Mouse (Mus musculus) urinary bladder, adult 2 months (tissue): ENCODE results near the gene Fus. TPM values are rescaled to one million over a fixed set of nuclear protein-coding genes. Genes with fewer than 3 reads are reported as not detected.

Source experiments
- DNase-seq: peaks from one replicate; pipeline ENCODE4 v3.0.0; 2022; ENCODE audit warnings: low spot score
- polyA plus RNA-seq: library from polyadenylated mRNA; depleted of rRNA; stranded (reverse); fragments of >200 nt; gene quantifications from 2 replicates; pipeline ENCODE4 v1.2.3, GENCODE M21; 2012

The Fus gene
- polyA plus RNA-seq, 1 experiment: 390 TPM

DNA sequence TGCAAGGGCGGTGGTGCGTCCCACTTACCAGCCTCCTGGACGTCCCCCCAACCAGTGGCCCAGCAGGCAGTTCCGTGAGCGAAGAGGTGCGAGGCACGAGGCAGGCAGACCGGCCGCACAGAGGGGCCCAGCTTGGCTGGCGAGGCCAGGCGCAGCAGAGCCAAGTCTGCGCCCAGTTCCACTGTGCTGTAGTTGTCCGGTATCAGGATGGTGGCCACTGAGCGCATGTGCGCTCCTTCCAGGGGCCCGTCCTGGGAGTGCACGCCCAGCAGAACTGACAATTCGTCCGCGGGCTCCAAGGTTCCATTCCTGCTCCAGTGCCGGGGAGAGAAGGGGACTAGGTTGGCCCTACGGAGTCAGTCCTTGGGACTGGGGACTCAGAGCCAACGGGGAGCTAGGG, 22.6 kb upstream of the Fus start:
- DNase-seq: no peak

- DNase-seq: no peak
Observed at GRCm38 (mm10) chr7:127946470-127947023, 20.7 kb upstream of the Fus start, which contains the start of gene Prss36. Gene Prss36 (minus strand): TSS chr7:127946725.

DNA sequence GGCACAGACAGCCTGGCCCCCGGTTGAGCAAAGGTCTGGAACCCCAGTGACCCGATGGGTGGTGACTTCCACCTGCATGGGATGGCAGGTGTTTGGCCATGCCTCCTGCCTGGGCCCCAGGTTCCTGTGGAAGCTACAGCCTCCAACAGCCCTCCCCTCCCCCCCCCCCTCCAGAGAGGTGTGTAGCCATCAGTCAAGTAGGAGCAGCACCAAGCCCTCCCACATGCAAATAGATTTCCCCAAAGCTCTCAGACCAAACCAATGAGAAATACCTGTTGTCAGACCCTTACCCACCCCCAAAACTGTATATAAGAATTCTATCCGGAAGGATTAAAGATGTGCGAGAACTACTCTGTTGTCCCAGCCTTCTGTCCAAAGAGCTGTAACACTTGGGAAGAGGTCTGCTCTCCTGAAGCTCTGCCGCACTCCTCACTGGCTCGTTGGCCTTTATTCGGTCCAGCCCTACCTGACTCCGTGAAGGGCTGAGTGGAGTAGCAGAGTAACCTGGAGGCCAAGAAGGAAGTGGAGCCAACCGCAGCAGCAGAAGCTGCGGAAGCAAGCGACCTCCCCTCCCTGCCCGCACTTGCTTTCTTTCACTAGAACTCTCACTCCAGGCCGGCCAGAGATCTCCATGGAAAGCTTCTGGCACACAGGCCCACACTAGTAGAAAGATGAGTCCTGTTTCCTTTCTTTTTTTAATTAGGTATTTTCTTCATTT, 14.2 kb upstream of the Fus start:
- no peak for DNase-seq

- DNase-seq: no peak
Observed at GRCm38 (mm10) chr7:127959364-127959763, 7.9 kb upstream of the Fus start.

DNA sequence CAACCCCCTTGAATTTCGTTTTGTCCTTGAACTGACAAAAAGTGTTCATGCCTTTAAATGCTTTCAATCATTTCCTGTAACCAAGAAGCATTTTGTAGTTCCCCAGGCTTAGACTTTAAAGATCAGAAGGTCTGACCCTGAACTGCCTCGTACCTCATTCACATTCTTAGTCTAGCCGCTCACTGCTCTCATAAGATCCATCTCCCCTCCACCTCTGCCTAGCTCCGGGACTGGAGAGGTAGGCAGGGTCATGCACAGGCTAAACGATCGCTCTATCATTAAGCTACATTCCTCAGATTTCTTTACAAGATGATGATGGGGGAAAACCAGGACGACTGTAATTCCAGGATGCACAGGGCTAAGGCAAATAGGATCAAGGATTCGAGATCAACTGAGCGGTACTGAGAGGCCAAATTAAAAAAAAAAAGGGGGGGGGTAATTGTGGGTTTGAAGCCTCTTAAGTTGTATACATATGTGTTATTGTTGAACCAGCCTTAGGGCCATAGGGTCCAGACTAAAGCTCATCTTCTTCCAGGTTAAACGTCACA, 812 bp upstream of the Fus start:
- no peak for DNase-seq

DNA sequence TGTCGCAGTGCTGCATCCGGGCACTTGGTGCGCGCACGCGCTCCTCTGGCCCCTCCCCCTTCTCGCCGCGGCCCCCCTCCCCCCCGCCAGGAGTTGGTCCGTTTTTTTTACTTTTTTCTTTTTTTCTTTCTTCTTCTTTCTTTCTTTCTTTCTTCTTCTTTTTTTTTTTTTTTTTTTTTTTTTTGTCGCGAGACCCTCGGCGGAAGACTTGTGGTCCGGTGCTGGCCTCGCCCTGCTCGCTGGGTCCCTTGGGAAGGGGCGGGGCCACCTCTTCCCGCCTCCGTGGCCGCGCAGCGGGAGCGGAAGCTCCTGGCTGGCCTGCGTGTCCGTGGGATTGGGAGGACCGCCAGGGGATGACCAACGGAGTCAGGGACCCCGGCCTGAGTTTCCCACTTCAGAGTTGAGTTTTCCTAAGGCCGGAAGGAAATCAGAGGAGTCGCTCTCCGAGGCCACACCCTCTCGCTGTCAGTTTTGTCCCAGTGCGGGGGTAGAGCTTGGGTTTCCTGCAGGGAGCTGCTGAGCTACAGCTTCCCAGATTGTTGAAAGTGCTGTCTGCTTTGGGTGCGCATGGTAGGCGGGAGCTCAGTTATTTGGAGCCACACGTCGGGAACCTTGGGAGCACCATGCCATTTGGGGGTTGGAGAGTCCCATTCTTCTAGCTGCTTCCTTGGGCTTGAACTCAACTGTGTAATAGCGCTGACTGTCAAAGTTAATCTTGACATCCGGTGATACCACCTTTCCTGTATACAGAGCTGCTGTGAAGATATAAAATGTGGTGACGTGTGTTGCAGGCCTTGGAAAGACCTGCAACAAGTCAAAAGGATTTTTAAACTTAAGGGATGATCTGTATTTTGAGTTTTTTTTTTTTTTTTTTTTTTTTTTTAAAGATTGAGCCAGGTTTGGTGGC, 918 bp downstream of the Fus start:
- DNase-seq: peak; percentile 66

DNA sequence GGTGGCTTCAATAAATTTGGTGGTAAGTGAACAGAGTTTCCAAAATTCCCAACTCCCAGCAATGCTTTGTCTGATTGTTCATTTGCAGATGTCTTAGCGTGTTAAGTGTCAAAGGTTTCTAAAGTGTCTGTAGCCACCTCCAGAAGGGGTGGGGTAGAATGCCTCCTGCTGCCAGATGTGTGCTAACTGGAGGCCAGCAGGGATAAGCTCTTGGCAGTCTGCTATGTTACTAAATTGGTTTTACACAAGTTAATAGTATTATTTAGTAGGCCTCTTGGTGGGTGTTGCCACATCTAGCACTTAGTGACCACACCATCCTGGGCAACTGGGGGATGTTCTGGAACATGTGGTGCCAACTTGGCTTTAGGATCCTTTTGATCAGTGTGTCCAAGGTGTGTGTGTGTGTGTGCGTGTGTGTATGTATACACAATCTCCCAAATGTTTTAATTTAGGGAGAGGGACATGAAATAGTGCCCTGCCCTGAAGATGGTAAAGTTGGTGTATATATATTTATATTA, 7.2 kb downstream of the Fus start:
- DNase-seq: no peak

GRCm38 (mm10) chr7:127978856-127979255, 11.6 kb downstream of the Fus start:
- DNase-seq: no peak

DNA sequence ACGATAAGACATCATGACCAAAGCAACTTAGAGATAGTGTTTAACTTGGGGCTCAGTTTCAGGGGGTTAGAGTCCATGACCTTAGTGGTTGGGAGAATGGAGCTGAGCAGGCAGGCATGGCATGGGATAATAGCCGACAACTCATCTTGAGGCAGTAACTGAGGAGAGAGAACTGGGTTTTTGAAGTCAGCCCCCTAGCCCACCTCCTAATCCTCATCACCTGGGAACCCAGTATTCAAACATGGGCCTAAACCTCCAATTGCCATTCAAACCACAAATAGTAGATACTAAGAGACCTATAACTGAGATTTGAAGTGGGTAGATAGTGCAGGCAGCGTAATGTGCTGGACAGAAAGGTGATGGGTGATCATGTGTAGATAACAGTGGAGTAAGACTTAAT, 13.3 kb downstream of the Fus start:
- no peak for DNase-seq

DNA sequence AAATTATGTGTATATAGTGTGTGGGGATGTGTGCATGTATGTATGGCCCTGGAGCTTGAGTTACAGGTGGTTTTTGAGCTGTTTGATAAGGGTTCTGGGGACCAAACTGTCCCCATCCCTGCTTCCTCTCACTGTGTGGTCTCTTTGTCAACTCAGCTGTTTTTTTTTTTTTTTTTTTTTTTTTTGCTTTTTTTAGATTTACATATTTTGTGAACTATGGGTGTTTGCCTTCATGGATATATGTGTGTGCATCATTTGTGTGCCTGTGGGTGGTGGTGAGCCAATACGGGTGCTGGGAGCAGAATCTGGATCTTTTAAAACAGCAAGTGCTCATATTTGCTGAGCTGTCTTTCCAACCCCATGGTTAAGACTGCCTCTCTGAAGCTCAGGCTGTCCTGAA, 21.6 kb downstream of the Fus start:
- no peak for DNase-seq

DNA sequence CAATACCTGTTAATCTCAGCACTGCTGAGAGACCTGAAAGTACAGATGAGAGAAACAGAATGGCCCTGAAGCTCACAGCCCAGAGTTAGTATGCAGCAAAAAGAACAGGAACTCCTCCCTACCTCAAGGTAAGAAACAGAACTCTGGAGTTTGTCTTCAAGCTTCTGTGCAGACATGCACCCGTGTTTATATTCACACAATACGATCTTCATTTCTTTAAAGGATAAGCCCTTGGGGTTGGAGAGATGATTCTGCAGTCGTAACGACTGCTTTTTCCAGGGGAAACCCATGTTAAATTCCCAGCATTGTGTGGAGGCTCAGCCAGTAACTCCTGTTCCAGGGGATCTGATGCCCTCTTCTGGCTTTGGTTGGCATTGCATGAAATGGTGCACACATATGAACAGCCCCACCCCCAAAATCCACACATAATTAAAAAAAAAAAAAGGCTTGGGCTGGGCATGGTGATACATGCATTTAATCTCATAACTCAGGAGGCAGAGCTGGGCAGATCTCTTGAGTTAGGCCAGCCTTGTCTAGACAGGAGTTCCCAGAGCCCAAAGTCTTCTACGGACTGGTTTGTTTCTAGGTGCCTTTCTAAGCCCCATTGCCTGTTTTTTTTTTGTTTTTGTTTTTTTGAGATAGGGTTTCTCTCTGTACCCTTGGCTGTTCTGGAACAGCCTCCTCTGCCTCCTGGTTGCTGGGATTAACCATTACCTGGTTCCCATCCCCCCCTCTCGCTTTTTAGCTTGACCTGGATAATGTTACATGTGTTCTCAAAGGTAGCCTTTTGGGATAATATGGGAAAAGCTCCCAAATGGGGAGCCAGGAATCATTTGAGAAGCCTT, 24.6 kb downstream of the Fus start:
- DNase-seq: no peak

DNA sequence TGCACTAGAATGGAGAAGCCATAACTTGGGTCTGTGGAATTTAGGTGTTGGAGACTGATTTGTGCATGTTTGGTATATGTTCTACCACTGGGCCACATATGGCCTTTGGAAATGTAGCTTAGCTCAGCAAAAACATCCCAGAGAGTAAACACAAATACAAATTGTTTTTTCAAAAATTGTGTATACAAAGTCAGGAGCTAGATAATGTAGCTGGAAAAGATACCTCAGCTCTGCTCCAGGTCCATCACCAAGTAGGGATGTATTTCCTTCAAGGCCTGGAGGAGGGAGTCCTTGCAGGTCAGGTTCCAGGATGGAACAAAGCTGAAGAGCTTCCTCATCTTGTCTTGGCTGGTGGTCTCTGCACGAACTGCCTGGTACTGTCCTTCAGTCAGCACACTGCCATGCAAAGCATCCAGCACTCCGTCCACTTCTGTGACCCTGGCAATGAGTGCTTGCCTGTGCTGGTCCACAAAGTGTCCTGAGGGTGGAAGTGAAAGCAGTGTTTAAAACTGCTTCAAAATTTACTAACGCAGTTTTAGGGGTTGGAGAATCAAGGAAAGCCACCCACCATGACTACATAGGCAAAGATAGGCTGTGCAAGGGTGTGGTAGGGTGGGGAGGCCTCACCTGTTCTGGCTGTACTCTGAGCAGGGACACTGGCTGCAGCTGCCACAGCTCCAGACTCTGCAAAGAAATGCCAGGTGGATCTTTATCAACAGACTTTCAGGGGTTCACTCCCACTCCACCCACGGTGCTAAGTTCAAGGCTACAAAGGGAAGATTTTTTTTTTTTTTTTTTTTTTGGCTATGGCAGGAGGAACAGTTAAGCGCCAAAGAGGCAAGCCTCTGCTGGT, 25.5 kb downstream of the Fus start:
- DNase-seq: no peak

- peak; percentile 45 for DNase-seq
Observed at GRCm38 (mm10) chr7:127993341-127993977, 26.2 kb downstream of the Fus start, which contains the start of gene Pycard. Gene Pycard (minus strand): TSS chr7:127993867.

GRCm38 (mm10) chr7:127999436-127999835, 32.2 kb downstream of the Fus start:
- no peak for DNase-seq

DNA sequence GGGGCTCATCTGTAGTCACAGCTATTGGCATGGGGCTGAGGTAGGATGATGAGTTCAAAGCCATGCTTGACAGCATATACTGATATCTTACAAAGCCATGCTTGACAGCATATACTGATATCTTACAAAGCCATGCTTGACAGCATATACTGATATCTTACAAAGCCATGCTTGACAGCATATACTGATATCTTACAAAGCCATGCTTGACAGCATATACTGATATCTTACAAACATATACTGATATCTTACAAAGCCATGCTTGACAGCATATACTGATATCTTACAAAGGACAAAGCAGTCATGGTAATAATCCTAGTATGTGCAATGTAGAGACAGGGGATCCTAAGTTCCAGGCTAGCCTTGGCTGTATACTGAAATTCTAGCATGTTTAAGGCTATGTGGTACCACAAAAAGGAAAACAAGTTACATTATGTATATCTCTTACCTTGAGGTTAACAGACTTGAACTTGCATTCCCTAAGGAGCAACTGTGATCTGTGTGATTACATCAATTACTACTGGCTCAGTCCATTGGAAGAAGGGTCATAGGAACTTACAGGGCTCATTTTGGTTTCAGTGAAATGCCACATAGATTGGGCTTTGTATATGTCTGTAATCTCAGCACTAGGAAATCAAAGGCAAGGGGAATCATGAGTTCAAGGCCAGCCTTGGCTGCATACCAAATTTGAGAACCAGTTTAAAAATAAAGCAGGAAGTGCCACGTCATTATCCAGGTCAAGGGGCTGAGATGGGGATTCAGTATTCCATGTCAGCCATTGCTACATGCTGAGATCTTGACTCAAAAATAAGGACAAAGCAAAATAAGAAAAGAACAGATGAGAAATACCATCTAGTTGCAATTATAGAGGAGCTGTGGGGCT, 33.1 kb downstream of the Fus start:
- no peak for DNase-seq

- no peak for DNase-seq
Observed at GRCm38 (mm10) chr7:128003098-128003497, 35.8 kb downstream of the Fus start.

DNA sequence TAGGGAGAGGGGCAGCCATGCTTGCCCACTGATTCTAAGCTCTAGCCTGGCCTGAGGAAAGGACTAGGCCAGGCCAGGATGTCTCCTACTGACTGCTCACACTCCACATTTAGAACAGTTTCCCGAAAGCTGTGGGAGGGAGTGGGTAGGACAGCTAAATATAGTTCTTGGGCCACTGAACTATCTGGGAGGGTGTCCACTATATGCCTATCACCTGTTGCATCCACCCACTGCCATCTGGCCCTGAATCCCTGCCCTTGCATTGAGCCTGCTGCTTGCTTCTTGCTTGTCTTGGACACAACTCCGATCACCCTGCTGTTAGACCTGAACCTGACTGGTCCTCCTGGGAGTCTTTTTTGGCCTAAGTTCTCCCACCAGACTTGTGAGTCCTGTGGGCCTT, 36.4 kb downstream of the Fus start, which contains the start of gene Trim72:
TSS of gene Trim72 (plus strand) at position 262 of the 400 bp plus-strand sequence.
- DNase-seq: no peak

DNA sequence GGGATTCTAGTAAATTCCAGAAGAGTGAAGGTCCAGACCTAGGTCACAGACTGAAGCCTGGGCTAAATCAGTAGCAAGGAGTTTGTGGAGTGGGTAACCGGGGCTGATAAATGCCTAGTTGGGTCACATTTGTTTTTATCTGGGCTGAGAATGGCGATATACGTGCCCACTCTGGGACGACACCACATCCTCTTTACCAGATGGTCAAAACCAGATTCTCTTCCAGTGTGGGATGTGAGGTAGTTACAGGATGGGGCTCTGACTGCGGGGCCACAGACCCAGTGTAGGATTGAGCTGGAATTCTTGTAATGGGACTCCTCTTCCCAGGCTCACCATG, 36.9 kb downstream of the Fus start:
- DNase-seq: no peak
